Mouse (Mus musculus): ENCODE results near the gene Tob2. TPM values are rescaled to one million over a fixed set of nuclear protein-coding genes. Genes with fewer than 3 reads are reported as not detected.
A peak's percentile ranks its signal among the peaks of the same experiment; 100 is the strongest.

Gene Tob2
- polyA plus RNA-seq, 1 experiment from 2014 or later, result 12.9 TPM

- WGBS, result under 1% methylated on average over 28 of the region's 28 CpGs
- H3K9ac ChIP-seq (ENCODE audit: low read length), result peak overlapping the region; percentile 84
- H3K36me3 ChIP-seq (ENCODE audit: control insufficient read depth, insufficient read depth, low read length), result peaks cover 4% of the 10 kb centered on the region; the same call in 1 of the 2 replicates
- peak overlapping the region; percentile 62 for H3K4me2 ChIP-seq
- ATAC-seq (ENCODE audit: low FRiP score) (peak; percentile 92), DNase-seq (ENCODE audit: low spot score, missing footprints) (peak; percentile 97)
- peak overlapping the region; percentile 63 for H3K4me3 ChIP-seq (ENCODE audit: low read depth, low read length)
- no peaks in the 10 kb centered on the region for H3K27me3 ChIP-seq (ENCODE audit: control insufficient read depth, insufficient read depth, low read length)
- H3K9me3 ChIP-seq (ENCODE audit: control insufficient read depth, low read length), result no peaks in the 10 kb centered on the region
- peaks cover 18% of the 10 kb centered on the region for H3K4me1 ChIP-seq (ENCODE audit: control insufficient read depth, insufficient read depth, low read length)
- H3K27ac ChIP-seq (ENCODE audit: low read depth, low read length), result peak overlapping the region; percentile 42; the same call in 1 of the 2 replicates
These were observed 2.4 kb downstream of the Tob2 start for GRCm38 (mm10) chr15:81856030-81856790.

GRCm38 (mm10) chr15:81853081-81853480 lies 5.5 kb downstream of the Tob2 start:
- no peaks in the 10 kb centered on the region for H3K9me3 ChIP-seq (ENCODE audit: control insufficient read depth, low read length)
- H3K27ac ChIP-seq (ENCODE audit: low read depth, low read length), result no peak overlapping the region
- H3K36me3 ChIP-seq (ENCODE audit: control insufficient read depth, insufficient read depth, low read length), result peaks cover 22% of the 10 kb centered on the region; the same call in 1 of the 2 replicates
- no peak overlapping the region for H3K9ac ChIP-seq (ENCODE audit: low read length)
- ATAC-seq (ENCODE audit: low FRiP score) (no peak), DNase-seq (ENCODE audit: low spot score, missing footprints) (peak; percentile 17)
- WGBS, result 89% methylated on average over 7 of the region's 7 CpGs
- H3K4me1 ChIP-seq (ENCODE audit: control insufficient read depth, insufficient read depth, low read length), result peaks cover 10% of the 10 kb centered on the region
- no peaks in the 10 kb centered on the region for H3K27me3 ChIP-seq (ENCODE audit: control insufficient read depth, insufficient read depth, low read length)
- no peak overlapping the region for H3K4me3 ChIP-seq (ENCODE audit: low read depth, low read length)
- no peak overlapping the region for H3K4me2 ChIP-seq

GRCm38 (mm10) chr15:81852411-81853000 lies 6.1 kb downstream of the Tob2 start:
- no peaks in the 10 kb centered on the region for H3K9me3 ChIP-seq (ENCODE audit: control insufficient read depth, low read length)
- H3K4me2 ChIP-seq, result no peak overlapping the region
- 89% methylated on average over 9 of the region's 9 CpGs for WGBS
- peaks cover 22% of the 10 kb centered on the region; the same call in 1 of the 2 replicates for H3K36me3 ChIP-seq (ENCODE audit: control insufficient read depth, insufficient read depth, low read length)
- no peak overlapping the region for H3K27ac ChIP-seq (ENCODE audit: low read depth, low read length)
- no peaks in the 10 kb centered on the region for H3K27me3 ChIP-seq (ENCODE audit: control insufficient read depth, insufficient read depth, low read length)
- no peak overlapping the region for H3K4me3 ChIP-seq (ENCODE audit: low read depth, low read length)
- DNase-seq (ENCODE audit: low spot score, missing footprints), result peak; percentile 68
- peaks cover 10% of the 10 kb centered on the region for H3K4me1 ChIP-seq (ENCODE audit: control insufficient read depth, insufficient read depth, low read length)
- ATAC-seq (ENCODE audit: low FRiP score), result no peak
- H3K9ac ChIP-seq (ENCODE audit: low read length), result no peak overlapping the region

GRCm38 (mm10) chr15:81851375-81851774 lies 7.2 kb downstream of the Tob2 start:
- WGBS, result 98% methylated on average over 15 of the region's 15 CpGs
- H3K36me3 ChIP-seq (ENCODE audit: control insufficient read depth, insufficient read depth, low read length), result peaks cover 22% of the 10 kb centered on the region; the same call in 1 of the 2 replicates
- H3K4me1 ChIP-seq (ENCODE audit: control insufficient read depth, insufficient read depth, low read length), result peaks cover 7% of the 10 kb centered on the region
- no peak overlapping the region for H3K4me3 ChIP-seq (ENCODE audit: low read depth, low read length)
- no peak overlapping the region for H3K9ac ChIP-seq (ENCODE audit: low read length)
- no peaks in the 10 kb centered on the region for H3K9me3 ChIP-seq (ENCODE audit: control insufficient read depth, low read length)
- DNase-seq (ENCODE audit: low spot score, missing footprints) (peak; percentile 0), ATAC-seq (ENCODE audit: low FRiP score) (no peak)
- no peaks in the 10 kb centered on the region for H3K27me3 ChIP-seq (ENCODE audit: control insufficient read depth, insufficient read depth, low read length)
- H3K4me2 ChIP-seq, result no peak overlapping the region
- no peak overlapping the region for H3K27ac ChIP-seq (ENCODE audit: low read depth, low read length)

GRCm38 (mm10) chr15:81850718-81851117 lies 7.9 kb downstream of the Tob2 start:
- DNase-seq (ENCODE audit: low spot score, missing footprints), result no peak
- 0 out of 2 replicates have a peak, but pooled peaks cover 5% of the 10 kb centered on the region for H3K4me1 ChIP-seq (ENCODE audit: control insufficient read depth, insufficient read depth, low read length)
- H3K27ac ChIP-seq (ENCODE audit: low read depth, low read length), result no peak overlapping the region
- no peak overlapping the region for H3K4me3 ChIP-seq (ENCODE audit: low read depth, low read length)
- no peaks in the 10 kb centered on the region for H3K9me3 ChIP-seq (ENCODE audit: control insufficient read depth, low read length)
- no peak overlapping the region for H3K9ac ChIP-seq (ENCODE audit: low read length)
- 90% methylated on average over 14 of the region's 14 CpGs for WGBS
- peaks cover 22% of the 10 kb centered on the region; the same call in 1 of the 2 replicates for H3K36me3 ChIP-seq (ENCODE audit: control insufficient read depth, insufficient read depth, low read length)
- ATAC-seq (ENCODE audit: low FRiP score), result no peak
- no peak overlapping the region for H3K4me2 ChIP-seq
- H3K27me3 ChIP-seq (ENCODE audit: control insufficient read depth, insufficient read depth, low read length), result no peaks in the 10 kb centered on the region

- peaks cover 22% of the 10 kb centered on the region; the same call in 1 of the 2 replicates for H3K36me3 ChIP-seq (ENCODE audit: control insufficient read depth, insufficient read depth, low read length)
These were observed 9.5 kb downstream of the Tob2 start for GRCm38 (mm10) chr15:81849104-81849503.

GRCm38 (mm10) chr15:81848301-81848700 lies 10.3 kb downstream of the Tob2 start:
- 44% methylated on average over 7 of the region's 7 CpGs for WGBS
- H3K4me1 ChIP-seq (ENCODE audit: control insufficient read depth, insufficient read depth, low read length), result no peaks in the 10 kb centered on the region
- no peak overlapping the region for H3K4me3 ChIP-seq (ENCODE audit: low read depth, low read length)
- peaks cover 22% of the 10 kb centered on the region; the same call in 1 of the 2 replicates for H3K36me3 ChIP-seq (ENCODE audit: control insufficient read depth, insufficient read depth, low read length)
- H3K27me3 ChIP-seq (ENCODE audit: control insufficient read depth, insufficient read depth, low read length), result no peaks in the 10 kb centered on the region
- H3K9me3 ChIP-seq (ENCODE audit: control insufficient read depth, low read length), result no peaks in the 10 kb centered on the region
- no peak overlapping the region for H3K27ac ChIP-seq (ENCODE audit: low read depth, low read length)
- no peak overlapping the region for H3K4me2 ChIP-seq
- H3K9ac ChIP-seq (ENCODE audit: low read length), result no peak overlapping the region
- peak; percentile 87 for DNase-seq (ENCODE audit: low spot score, missing footprints)
- ATAC-seq (ENCODE audit: low FRiP score), result no peak

More at GRCm38 (mm10) chr15:81849104-81849503, 9.5 kb downstream of the Tob2 start:
- ATAC-seq (ENCODE audit: low FRiP score) (no peak), DNase-seq (ENCODE audit: low spot score, missing footprints) (peak; percentile 76)
- Histone ChIP-seq H3K27me3 (ENCODE audit: control insufficient read depth, insufficient read depth, low read length) (no peaks in the 10 kb centered on the region), H3K27ac (ENCODE audit: low read depth, low read length) (no peak overlapping the region), H3K4me1 (ENCODE audit: control insufficient read depth, insufficient read depth, low read length) (no peaks in the 10 kb centered on the region), H3K9ac (ENCODE audit: low read length) (no peak overlapping the region), H3K9me3 (ENCODE audit: control insufficient read depth, low read length) (no peaks in the 10 kb centered on the region), H3K4me2 (no peak overlapping the region), H3K4me3 (ENCODE audit: low read depth, low read length) (no peak overlapping the region)
- 90% methylated on average over 9 of the region's 9 CpGs for WGBS

- 94% methylated on average over 5 of the region's 5 CpGs for WGBS
- Histone ChIP-seq H3K4me2 (no peak overlapping the region), H3K9ac (ENCODE audit: low read length) (no peak overlapping the region), H3K27me3 (ENCODE audit: control insufficient read depth, insufficient read depth, low read length) (no peaks in the 10 kb centered on the region), H3K9me3 (ENCODE audit: control insufficient read depth, low read length) (no peaks in the 10 kb centered on the region), H3K4me3 (ENCODE audit: low read depth, low read length) (no peak overlapping the region), H3K36me3 (ENCODE audit: control insufficient read depth, insufficient read depth, low read length) (peaks cover 22% of the 10 kb centered on the region; the same call in 1 of the 2 replicates), H3K4me1 (ENCODE audit: control insufficient read depth, insufficient read depth, low read length) (no peaks in the 10 kb centered on the region), H3K27ac (ENCODE audit: low read depth, low read length) (no peak overlapping the region)
- ATAC-seq (ENCODE audit: low FRiP score), result no peak
- no peak for DNase-seq (ENCODE audit: low spot score, missing footprints)
These were observed 10.7 kb downstream of the Tob2 start for GRCm38 (mm10) chr15:81847861-81848260.

GRCm38 (mm10) chr15:81847161-81847560 lies 11.4 kb downstream of the Tob2 start:
- H3K9me3 ChIP-seq (ENCODE audit: control insufficient read depth, low read length), result no peaks in the 10 kb centered on the region
- H3K4me3 ChIP-seq (ENCODE audit: low read depth, low read length), result no peak overlapping the region
- peaks cover 22% of the 10 kb centered on the region; the same call in 1 of the 2 replicates for H3K36me3 ChIP-seq (ENCODE audit: control insufficient read depth, insufficient read depth, low read length)
- DNase-seq (ENCODE audit: low spot score, missing footprints) (no peak), ATAC-seq (ENCODE audit: low FRiP score) (no peak)
- no peaks in the 10 kb centered on the region for H3K4me1 ChIP-seq (ENCODE audit: control insufficient read depth, insufficient read depth, low read length)
- no peak overlapping the region for H3K9ac ChIP-seq (ENCODE audit: low read length)
- H3K4me2 ChIP-seq, result no peak overlapping the region
- WGBS, result 93% methylated on average over 4 of the region's 4 CpGs
- no peaks in the 10 kb centered on the region for H3K27me3 ChIP-seq (ENCODE audit: control insufficient read depth, insufficient read depth, low read length)
- H3K27ac ChIP-seq (ENCODE audit: low read depth, low read length), result no peak overlapping the region
